Mouse (Mus musculus) testis, adult 2 months (tissue): ENCODE measurements around the gene Zfp367.

Source experiments
- CTCF ChIP-seq: fragments of 200-500 bp; IDR thresholded peaks from 2 replicates; pipeline ENCODE4 v1.5.1; 2012; ENCODE audit warnings: low read depth, mild to moderate bottlenecking, inconsistent platforms, low read length, moderate library complexity; ENCODE audit not compliant: control insufficient read depth, insufficient read depth, insufficient replicate concordance
- POLR2A ChIP-seq: fragments of 200-500 bp; IDR thresholded peaks from 2 replicates; pipeline ENCODE4 v1.6.1; 2012; ENCODE audit warnings: low read depth, mild to moderate bottlenecking, inconsistent platforms, low read length, moderate library complexity; ENCODE audit not compliant: control insufficient read depth

GRCm38 (mm10) chr13:64083331-64083730 is 69.7 kb downstream of the Zfp367 start:
- TF ChIP-seq CTCF (no peak), POLR2A (no peak)
